Mouse (Mus musculus): ENCODE data around the gene Fahd1. TPM values are rescaled to one million over a fixed set of nuclear protein-coding genes. Genes with fewer than 3 reads are reported as not detected.

Gene Fahd1
- total and polyA plus RNA-seq, 3 experiments = 5.2 to 8.0 (median 6.3) TPM

DNA sequence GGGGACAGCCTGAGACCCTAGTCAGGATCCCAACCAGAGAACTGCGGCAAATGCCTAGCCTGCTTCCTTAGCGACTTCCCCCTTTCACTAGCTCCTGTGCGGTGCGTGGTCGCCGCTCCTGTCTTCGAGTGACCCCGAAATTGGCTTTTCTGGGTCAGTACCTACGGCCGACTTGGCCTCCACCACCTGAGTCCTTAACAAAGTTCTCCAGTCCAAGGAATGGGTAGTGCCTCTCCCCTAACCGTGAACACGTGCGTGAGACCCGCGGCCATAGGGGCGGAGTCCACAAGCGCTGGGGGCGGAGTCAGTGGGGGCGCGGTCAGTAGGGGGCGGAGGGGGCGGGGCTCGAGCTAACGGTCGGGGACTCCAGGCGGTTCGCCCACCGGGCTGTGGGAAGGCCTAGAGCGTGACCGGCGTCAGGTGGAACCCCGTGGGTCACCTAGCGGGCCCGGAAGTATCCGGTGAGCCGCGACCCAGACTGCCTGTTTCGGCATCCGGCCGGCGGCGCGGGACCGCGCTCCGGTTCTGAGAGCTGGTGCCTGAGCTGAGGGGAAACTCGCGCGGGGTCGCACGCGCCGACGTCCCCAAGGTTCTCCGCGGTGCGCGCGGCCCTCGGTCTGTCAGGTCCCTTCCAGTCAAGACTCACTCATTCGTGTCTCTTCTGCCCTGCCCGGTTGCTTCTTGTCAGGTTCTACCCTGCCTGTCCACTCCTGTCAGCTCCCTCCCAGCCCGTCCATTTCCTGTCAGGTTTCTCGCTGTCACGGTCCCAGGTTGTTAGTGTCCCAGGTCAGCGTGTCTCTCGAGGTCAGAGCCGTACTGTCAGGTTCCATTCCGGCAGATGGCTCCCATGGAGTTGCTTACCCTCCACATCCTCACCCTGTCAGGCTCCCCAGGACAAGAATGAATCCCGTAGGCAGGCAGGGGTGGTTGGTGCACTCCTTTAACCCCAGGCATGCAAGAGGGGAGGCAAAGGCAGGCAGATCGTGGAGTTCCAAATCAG, 45.9 kb downstream of the Fahd1 start, which contains the start of gene Meiob (continued):
- TF ChIP-seq ZKSCAN1 (IDR thresholded peaks at IDR 0.05; ENCODE audit: borderline replicate concordance, low read depth, low read length) = no peak
- TF ChIP-seq CHD2 (IDR thresholded peaks at IDR 0.05; ENCODE audit: low read length) = no peak
- TF ChIP-seq E2F4 (IDR thresholded peaks at IDR 0.05; ENCODE audit: insufficient replicate concordance, low read depth, low read length) = no peak
- 0 out of 2 replicates have a peak, but pooled peaks have one; percentile 28 for TF ChIP-seq MAZ (IDR thresholded peaks at IDR 0.05; ENCODE audit: low read depth, low read length)
- no peak for TF ChIP-seq UBTF (IDR thresholded peaks at IDR 0.05; ENCODE audit: low read depth, low read length)
- peak; percentile 98 for TF ChIP-seq MXI1 (IDR thresholded peaks at IDR 0.05; ENCODE audit: low read depth, low read length)
- TF ChIP-seq TBP (conservative IDR thresholded peaks at IDR 0.05; ENCODE audit: low read depth, low read length) = 0 out of 2 replicates have a peak, but pooled peaks have one; percentile 44
- no peak for TF ChIP-seq ETS1 (conservative IDR thresholded peaks at IDR 0.05; ENCODE audit: low read depth, low read length)
- no peak for TF ChIP-seq CHD1 (IDR thresholded peaks at IDR 0.05; ENCODE audit: low read depth, low read length)
- no peak for TF ChIP-seq SMC3 (IDR thresholded peaks at IDR 0.05; ENCODE audit: low read depth, low read length)
- TF ChIP-seq MAX (IDR thresholded peaks at IDR 0.05; ENCODE audit: low read length) = peak; percentile 96
- no peak for TF ChIP-seq GABPA (IDR thresholded peaks at IDR 0.05; ENCODE audit: insufficient replicate concordance, low read depth, low read length)
- no peak for TF ChIP-seq JUND (conservative IDR thresholded peaks at IDR 0.05; ENCODE audit: low read depth, low read length)
- no peak; the same call in 1 of the 2 replicates for TF ChIP-seq USF1 (IDR thresholded peaks at IDR 0.05; ENCODE audit: low read depth, low read length)
- peak; percentile 31; the same call in 1 of the 2 replicates for TF ChIP-seq ZMIZ1 (IDR thresholded peaks at IDR 0.05; ENCODE audit: low read depth, low read length)
- TF ChIP-seq BHLHE40 (IDR thresholded peaks at IDR 0.05; ENCODE audit: low read depth, low read length) = peak; percentile 90
- peak; percentile 96 for TF ChIP-seq MYC (IDR thresholded peaks at IDR 0.05; ENCODE audit: low read depth, low read length)

DNA sequence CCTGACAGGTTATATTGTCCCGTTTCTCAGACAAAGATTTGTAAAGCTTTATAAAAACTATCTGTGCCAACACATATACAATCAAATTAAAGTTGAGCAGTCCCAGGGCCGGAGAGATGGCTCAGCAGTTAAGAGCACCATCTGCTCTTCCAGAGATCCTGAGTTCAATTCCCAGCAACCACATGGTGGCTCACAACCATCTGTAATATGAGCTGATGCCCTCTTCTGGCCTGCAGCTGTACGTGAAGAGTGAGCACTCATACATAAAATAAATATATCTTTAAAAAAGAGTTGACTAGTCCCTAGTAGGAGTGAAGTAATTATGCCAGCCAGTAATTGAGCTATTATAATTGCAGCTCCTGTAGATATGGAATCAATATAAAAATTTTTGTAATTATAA, 49.6 kb downstream of the Fahd1 start:
- TF ChIP-seq MYC (IDR thresholded peaks at IDR 0.05; ENCODE audit: low read depth, low read length) (0 out of 2 replicates have a peak, but pooled peaks have one; percentile 29), CHD2 (IDR thresholded peaks at IDR 0.05; ENCODE audit: low read length) (no peak), SMC3 (IDR thresholded peaks at IDR 0.05; ENCODE audit: low read depth, low read length) (peak; percentile 12; the same call in 1 of the 2 replicates), HCFC1 (IDR thresholded peaks at IDR 0.05; ENCODE audit: low read depth, low read length) (no peak), USF1 (IDR thresholded peaks at IDR 0.05; ENCODE audit: low read depth, low read length) (no peak), IRF4 (IDR thresholded peaks at IDR 0.05; ENCODE audit: low read depth, low read length) (no peak), CTCF (conservative IDR thresholded peaks at IDR 0.05 in 1 of 2, IDR thresholded peaks at IDR 0.05 in 1 of 2; ENCODE audit: low read depth in 2 of 2, low read length in 2 of 2) (peak in 1 of 2 experiments; percentile 48; a peak in 2 of 4 replicates)
- Histone ChIP-seq H3K4me3 (replicated peaks in 1 of 3; ENCODE audit: low read depth in 2 of 3, low read length in 2 of 3, poor library complexity in 1 of 3) (no peak overlapping the region), H3K27ac (ENCODE audit: insufficient read depth, low read depth) (no peak overlapping the region), H3K9me3 (replicated peaks; ENCODE audit: low read length) (no peaks in the 10 kb centered on the region), H3K36me3 (replicated peaks in 1 of 2; ENCODE audit: control insufficient read depth in 1 of 2, insufficient read depth in 1 of 2, low read length in 1 of 2) (no peaks in the 10 kb centered on the region), H3K4me1 (ENCODE audit: control insufficient read depth in 1 of 2, insufficient read depth in 2 of 2) (peaks cover 4 to 10% of the 10 kb centered on the region in 2 experiments; a peak in 3 of 4 replicates), H3K4me2 (ENCODE audit: insufficient read depth, low read depth, poor library complexity, severe bottlenecking) (no peak overlapping the region), H3K79me2 (replicated peaks; ENCODE audit: control insufficient read depth, extremely low read depth, insufficient read depth, poor library complexity, severe bottlenecking) (no peaks in the 10 kb centered on the region), H3K9ac (ENCODE audit: insufficient read depth, low read depth) (no peak overlapping the region), H3K27me3 (replicated peaks) (peaks cover 28% of the 10 kb centered on the region)
- in situ Hi-C loops (cut with MboI; ENCODE audit: low pct_ligation_motif_present, low pct_unique_long_range_greater_than_20kb, low sequenced_read_pairs) (no loop called here), dilution Hi-C loops (cut with MboI; ENCODE audit: extremely low pct_ligation_motif_present, extremely low pct_unique_long_range_greater_than_20kb, low sequenced_read_pairs) (no loop called here)
- no peak for DNase-seq (ENCODE audit: extremely low read depth)

Measured in CH12.LX (cell line).